Mouse (Mus musculus) bone marrow macrophage, adult 2 months (primary cell): ENCODE measurements around the gene Ccdc91. TPM values are rescaled to one million over a fixed set of nuclear protein-coding genes. Genes with fewer than 3 reads are reported as not detected.

ENCODE experiments used
- H3K27ac ChIP-seq: 2 replicates; pipeline ENCODE4 v1.5.1; 2012; ENCODE audit warnings: low read depth, low read length; ENCODE audit not compliant: insufficient read depth
- H3K4me1 ChIP-seq: 2 replicates; pipeline ENCODE4 v1.6.1; 2012; ENCODE audit warnings: low read length; ENCODE audit not compliant: control insufficient read depth, insufficient read depth
- H3K4me3 ChIP-seq: 2 replicates; pipeline ENCODE4 v1.5.1; 2012; ENCODE audit warnings: mild to moderate bottlenecking, low read length, moderate library complexity; ENCODE audit not compliant: insufficient read depth
- CTCF ChIP-seq: IDR thresholded peaks from 2 replicates; pipeline ENCODE4 v1.5.1; 2012; ENCODE audit warnings: low read depth, mild to moderate bottlenecking, low read length, moderate library complexity
- POLR2A ChIP-seq: IDR thresholded peaks from 2 replicates; pipeline ENCODE4 v1.6.1; 2012; ENCODE audit warnings: mild to moderate bottlenecking, low read depth, low read length, borderline replicate concordance
- polyA plus RNA-seq: library from polyadenylated mRNA; stranded (reverse); fragments of >200 nt; gene quantifications from 2 replicates; pipeline ENCODE4 v1.2.4, GENCODE M21; 2012; ENCODE audit not compliant: missing spikeins, insufficient read depth, insufficient read length

Gene Ccdc91
- polyA plus RNA-seq, 1 experiment: 13.9 TPM

DNA sequence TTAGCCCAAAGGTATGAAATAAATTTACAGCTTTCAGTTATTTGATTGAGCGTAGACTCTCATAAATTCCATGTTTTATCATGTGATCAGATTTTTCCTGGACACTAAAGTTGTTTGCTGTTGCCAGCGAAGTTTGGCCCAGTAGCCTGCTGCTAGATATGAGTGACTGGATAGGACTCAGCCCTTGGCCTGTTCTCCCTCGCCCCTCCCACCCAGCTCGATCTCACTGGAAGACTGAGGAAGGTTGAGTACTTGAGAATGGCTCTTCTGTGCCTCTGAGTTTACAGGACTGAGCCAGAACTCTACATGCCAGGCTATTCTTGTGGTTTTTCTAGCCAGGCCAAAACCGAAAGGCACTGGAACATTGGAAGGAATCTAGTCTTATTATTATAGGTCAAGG, 93.6 kb downstream of the Ccdc91 start:
- Histone ChIP-seq H3K4me1 (no peaks in the 10 kb centered on the region), H3K27ac (no peak overlapping the region), H3K4me3 (no peak overlapping the region)
- TF ChIP-seq POLR2A (no peak), CTCF (no peak)

DNA sequence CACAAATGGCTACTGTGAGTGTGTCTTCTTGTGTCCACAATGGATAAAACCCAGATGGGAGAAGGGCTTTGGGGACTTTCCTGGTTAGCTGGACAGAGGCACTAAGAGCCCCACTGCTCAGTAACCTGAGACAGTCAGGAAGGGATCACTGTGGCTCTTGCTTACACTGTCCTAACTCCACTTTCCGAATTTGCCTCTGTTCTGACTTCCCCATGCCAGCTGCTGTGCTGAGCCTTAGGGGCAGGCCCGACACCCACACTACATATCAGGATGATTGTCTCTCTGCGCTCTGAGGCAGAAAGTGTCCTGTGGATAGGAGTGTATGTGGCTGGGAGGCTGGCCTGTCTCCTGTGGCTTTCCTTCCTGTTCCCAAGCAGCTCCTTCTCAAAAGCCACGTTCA, 97.5 kb downstream of the Ccdc91 start:
- Histone ChIP-seq H3K27ac (no peak overlapping the region), H3K4me3 (no peak overlapping the region), H3K4me1 (no peaks in the 10 kb centered on the region)
- no peak for TF ChIP-seq POLR2A
- no peak for TF ChIP-seq CTCF

- no peak for TF ChIP-seq POLR2A
- TF ChIP-seq CTCF: no peak
- no peaks in the 10 kb centered on the region for H3K4me1 ChIP-seq
- no peak overlapping the region for H3K4me3 ChIP-seq
- H3K27ac ChIP-seq: no peak overlapping the region
Measured at GRCm38 (mm10) chr6:147574454-147575182, 99.0 kb downstream of the Ccdc91 start.

DNA sequence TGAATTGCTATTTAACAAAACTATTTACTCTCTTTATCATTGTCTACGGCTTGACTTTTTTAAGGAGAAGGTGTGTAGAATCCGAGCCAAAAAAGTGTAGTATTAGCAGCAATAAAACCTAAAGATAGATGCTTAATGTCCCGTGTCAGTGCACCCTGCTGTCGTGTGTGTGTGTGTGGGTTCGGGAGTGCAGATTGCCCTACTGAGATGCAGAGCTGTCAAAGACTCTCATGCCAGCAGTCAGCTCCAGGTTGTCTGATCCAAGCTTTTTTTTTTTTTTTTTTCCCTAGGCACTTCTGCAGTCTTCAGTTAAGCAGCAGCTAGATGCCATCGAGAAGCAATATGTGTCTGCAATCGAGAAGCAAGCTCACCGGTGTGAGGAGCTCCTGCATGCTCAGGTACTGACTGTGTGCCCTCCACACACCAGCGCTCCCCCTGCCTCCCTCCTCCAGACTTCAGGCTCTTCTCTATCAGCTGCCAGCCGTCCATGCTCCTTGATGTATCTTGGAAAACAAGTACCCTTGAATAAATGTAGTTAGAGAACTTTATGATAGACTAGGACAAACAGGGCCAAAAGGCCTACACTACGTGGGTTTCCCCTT, 99.7 kb downstream of the Ccdc91 start:
- H3K27ac ChIP-seq: no peak overlapping the region
- H3K4me1 ChIP-seq: no peaks in the 10 kb centered on the region
- no peak overlapping the region for H3K4me3 ChIP-seq
- TF ChIP-seq CTCF (no peak), POLR2A (no peak)

- H3K27ac ChIP-seq: no peak overlapping the region
- no peak overlapping the region for H3K4me3 ChIP-seq
- TF ChIP-seq CTCF: no peak
- no peak for TF ChIP-seq POLR2A
- H3K4me1 ChIP-seq: no peaks in the 10 kb centered on the region
Measured at GRCm38 (mm10) chr6:147587675-147588074, 112.0 kb downstream of the Ccdc91 start.

GRCm38 (mm10) chr6:147606666-147607065, 131.0 kb downstream of the Ccdc91 start:
- H3K4me3 ChIP-seq: no peak overlapping the region

DNA sequence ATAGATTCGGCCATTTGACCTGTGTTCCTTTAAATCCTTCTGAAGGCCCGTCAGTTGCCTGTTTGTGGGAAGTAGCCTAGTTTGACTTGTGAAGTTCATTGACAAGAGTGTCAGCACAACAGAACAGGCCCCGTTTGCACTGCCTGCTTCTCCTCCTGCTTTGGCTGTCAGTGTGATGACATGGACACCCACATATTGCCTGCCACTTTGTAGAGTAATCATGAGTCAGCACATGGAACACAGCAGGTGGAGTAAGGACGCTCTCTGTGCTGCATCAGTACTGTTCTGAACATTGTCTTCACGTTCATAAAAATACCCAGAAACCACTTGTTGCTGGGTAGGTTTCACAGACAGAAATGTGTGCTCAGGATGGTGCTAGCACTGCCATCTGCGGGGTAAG, 132.0 kb downstream of the Ccdc91 start:
- Histone ChIP-seq H3K4me3 (no peak overlapping the region), H3K4me1 (no peaks in the 10 kb centered on the region), H3K27ac (no peak overlapping the region)
- TF ChIP-seq CTCF: no peak
- no peak for TF ChIP-seq POLR2A

More at GRCm38 (mm10) chr6:147606666-147607065, 131.0 kb downstream of the Ccdc91 start:
- no peaks in the 10 kb centered on the region for H3K4me1 ChIP-seq
- no peak overlapping the region for H3K27ac ChIP-seq
- TF ChIP-seq POLR2A (no peak), CTCF (no peak)

GRCm38 (mm10) chr6:147615306-147615705, 139.7 kb downstream of the Ccdc91 start:
- TF ChIP-seq POLR2A (no peak), CTCF (no peak)
- Histone ChIP-seq H3K4me3 (no peak overlapping the region), H3K27ac (no peak overlapping the region), H3K4me1 (no peaks in the 10 kb centered on the region)

DNA sequence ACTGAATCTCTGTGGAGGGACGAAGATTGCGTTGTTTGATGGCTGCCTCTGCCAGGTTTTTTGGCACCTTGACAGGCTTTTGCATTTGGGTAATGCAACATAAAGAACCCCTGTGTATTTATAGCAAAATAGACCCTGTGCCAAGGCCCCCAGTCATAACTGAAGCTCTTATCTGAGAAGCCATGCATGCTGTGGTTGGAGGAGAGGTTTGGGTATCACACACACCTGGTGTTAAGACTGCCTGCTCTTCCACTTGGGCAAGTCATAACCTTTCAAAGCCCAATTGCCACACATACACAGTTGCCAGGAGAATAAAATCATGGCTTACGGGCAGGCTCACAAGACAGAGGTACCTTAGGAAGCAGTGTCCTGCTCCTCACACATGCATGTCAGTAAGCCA, 147.5 kb downstream of the Ccdc91 start:
- TF ChIP-seq CTCF: no peak
- TF ChIP-seq POLR2A: no peak
- Histone ChIP-seq H3K4me3 (no peak overlapping the region), H3K4me1 (no peaks in the 10 kb centered on the region), H3K27ac (no peak overlapping the region)

GRCm38 (mm10) chr6:147636464-147636863, 160.8 kb downstream of the Ccdc91 start:
- Histone ChIP-seq H3K4me1 (no peaks in the 10 kb centered on the region), H3K4me3 (no peak overlapping the region), H3K27ac (no peak overlapping the region)
- no peak for TF ChIP-seq CTCF
- TF ChIP-seq POLR2A: no peak
